Mouse (Mus musculus): ENCODE data around the gene Top3b. TPM values are rescaled to one million over a fixed set of nuclear protein-coding genes. Genes with fewer than 3 reads are reported as not detected.

Gene Top3b
- polyA plus RNA-seq (2012; rRNA removed; ENCODE audit: low replicate concordance) = 31.6 and 32.3 TPM in 2 replicates

DNA sequence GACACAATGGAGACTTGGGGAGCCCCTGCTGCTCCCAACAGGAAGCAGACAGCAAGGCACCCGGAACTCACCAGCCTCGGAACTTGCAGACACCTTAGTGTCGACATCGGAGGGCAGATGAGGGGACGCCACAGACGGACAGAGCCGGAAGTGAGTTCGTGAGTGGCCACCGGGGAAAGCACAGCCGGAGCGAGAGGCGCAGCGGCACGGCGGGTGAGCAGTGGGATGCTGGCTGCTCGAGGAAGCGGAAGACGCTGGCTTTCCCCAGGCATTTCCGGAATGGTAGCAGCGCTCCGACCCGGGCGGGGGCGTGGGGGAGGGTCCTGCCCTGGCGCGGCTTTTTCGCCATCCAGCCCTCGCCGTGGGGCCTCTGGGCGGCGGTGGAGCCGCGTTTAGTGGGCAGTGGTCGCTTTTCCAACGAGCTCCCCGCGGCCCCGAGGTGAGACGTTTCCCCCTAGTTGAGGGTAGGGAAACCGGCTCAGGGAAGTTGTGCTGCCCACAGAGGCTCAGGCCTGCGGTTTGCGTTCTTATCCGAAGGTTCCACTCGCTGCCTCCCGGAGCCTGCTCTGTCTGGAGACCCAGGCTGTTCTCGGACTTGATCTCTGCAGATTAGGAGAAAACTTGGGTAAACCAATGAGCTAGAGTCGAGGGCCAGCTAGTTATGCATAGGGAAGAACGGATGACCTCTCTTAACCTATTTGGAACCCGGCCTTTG, at the start of gene Top3b, which contains the start of gene Vpreb1:
Top3b (plus strand) TSS at position 120 of the 715 bp plus-strand sequence.
Vpreb1 (minus strand) TSS at position 227 of the 715 bp plus-strand sequence.

GRCm38 (mm10) chr16:16828757-16829615, 41.5 kb upstream of the Top3b start, which contains the start of gene Spag6l:
TSS of gene Spag6l (minus strand) at chr16:16829456.

DNA sequence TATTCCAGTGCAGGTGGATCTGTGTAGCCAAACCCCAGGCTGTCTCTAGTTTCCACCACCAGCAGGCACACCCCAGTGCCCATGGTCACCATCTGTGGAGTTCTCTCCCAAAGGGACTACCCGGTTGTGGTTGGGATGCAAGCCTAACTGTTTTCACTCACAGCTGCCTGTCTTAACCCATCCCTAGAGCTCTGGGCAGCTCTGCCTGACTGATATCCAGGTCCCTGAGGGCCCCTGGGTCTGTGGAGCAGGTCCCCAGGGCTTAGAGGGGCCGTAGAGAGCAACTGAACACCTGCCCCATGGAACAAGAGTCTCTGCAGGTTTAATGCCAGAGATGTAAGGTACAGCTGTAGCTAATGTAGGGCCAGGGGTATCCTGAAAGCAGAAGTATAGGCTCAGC, 6.6 kb upstream of the Top3b start, which contains the start of gene Igll1:
Igll1 (minus strand) TSS at position 8 of the 400 bp plus-strand sequence.

GRCm38 (mm10) chr16:16896382-16897055, 26.0 kb downstream of the Top3b start, which contains the start of gene Ppm1f:
TSS of gene Ppm1f (plus strand) at chr16:16896469.

Other genes starting within 250 kb of the Top3b start
- gene Olfr19, start 194.3 kb upstream of the Top3b start, polyA plus RNA-seq (2012; rRNA removed; ENCODE audit: low replicate concordance) = not detected in 2 replicates
- gene Spag6l, start 41.3 kb upstream of the Top3b start, polyA plus RNA-seq (2012; rRNA removed; ENCODE audit: low replicate concordance) = 0.09 TPM in 1 of 2 replicates, not detected in the other
- gene Igll1, start 6.8 kb upstream of the Top3b start, polyA plus RNA-seq (2012; rRNA removed; ENCODE audit: low replicate concordance) = not detected in 2 replicates
- gene Vpreb1, start 107 bp downstream of the Top3b start, polyA plus RNA-seq (2012; rRNA removed; ENCODE audit: low replicate concordance) = 5.8 and 10.3 TPM in 2 replicates
- 2.0 and 3.2 TPM in 2 replicates for gene Ppm1f, start 25.7 kb downstream of the Top3b start, polyA plus RNA-seq (2012; rRNA removed; ENCODE audit: low replicate concordance)
- gene Mapk1, start 112.6 kb downstream of the Top3b start, polyA plus RNA-seq (2012; rRNA removed; ENCODE audit: low replicate concordance) = 21.3 and 29.2 TPM in 2 replicates
- gene Ypel1, start 199.0 kb downstream of the Top3b start, polyA plus RNA-seq (2012; rRNA removed; ENCODE audit: low replicate concordance) = 0.46 and 1.0 TPM in 2 replicates
- gene Ppil2, start 240.5 kb downstream of the Top3b start, polyA plus RNA-seq (2012; rRNA removed; ENCODE audit: low replicate concordance) = 53.5 and 68.0 TPM in 2 replicates

Measured in duodenum, adult 2 months (tissue).